24 mouse cellular contexts compared by ENCODE assay signal in genomic region chr13:109298852-109299251, GRCm38 (mm10).
A peak's percentile ranks its signal among the peaks of the same experiment; 100 is the strongest.
DNase-seq lines count a peak whose midpoint lies in the region; ATAC-seq and TF ChIP-seq lines count a peak whose summit lies in the region.
"Had no signal": no experiment of that assay in that cellular context is flagged by ENCODE, and none has a peak within 500 bp of the region (broad histone marks: within the 10 kb centered on the region; RNA-seq: fewer than 3 reads in every experiment).

No protein-coding gene starts in this region.

- H3K4me3 ChIP-seq in lung, embryonic 14.5 days (ENCODE audit: low read depth, low read length): no peak overlapping the region
- H3K4me3 ChIP-seq in lung, adult 2 months (replicated peaks; ENCODE audit: extremely low read depth, low read depth, low read length): no peak overlapping the region
- no peak overlapping the region for H3K4me3 ChIP-seq in layer of hippocampus, adult 2 months
- H3K4me3 ChIP-seq: embryonic facial prominence, embryonic 13.5 days; forebrain, embryonic 15.5 days; heart, embryonic 10.5 days; kidney, embryonic 15.5 days; midbrain, embryonic 15.5 days had no signal

- ATAC-seq in lung, embryonic 14.5 days (ENCODE audit: insufficient read depth): no peak
- peak; percentile 89 for ATAC-seq in megakaryocyte, adult 5-6 weeks (ENCODE audit: poor library complexity, severe bottlenecking)
- ATAC-seq: activated CD4-positive, CD25-positive, alpha-beta regulatory T cell, adult 4 months; forebrain, embryonic 15.5 days; intestine, postnatal 0 days; midbrain, embryonic 15.5 days had no signal

- H3K27me3 ChIP-seq in lung, embryonic 14.5 days (ENCODE audit: insufficient read depth, low read length): no peaks in the 10 kb centered on the region
- H3K27me3 ChIP-seq: embryonic facial prominence, embryonic 13.5 days; forebrain, embryonic 15.5 days; kidney, embryonic 15.5 days; midbrain, embryonic 15.5 days had no signal

- H3K4me2 ChIP-seq in lung, embryonic 14.5 days: no peak overlapping the region
- H3K4me2 ChIP-seq: embryonic facial prominence, embryonic 13.5 days; forebrain, embryonic 15.5 days; hindbrain, embryonic 14.5 days; kidney, embryonic 15.5 days; midbrain, embryonic 15.5 days had no signal

- H3K27ac ChIP-seq in lung, embryonic 14.5 days (ENCODE audit: low read depth): no peak overlapping the region
- H3K27ac ChIP-seq in layer of hippocampus, adult 2 months: no peak overlapping the region
- H3K27ac ChIP-seq: embryonic facial prominence, embryonic 13.5 days; forebrain, embryonic 15.5 days; heart, embryonic 10.5 days; hindbrain, embryonic 14.5 days; kidney, embryonic 15.5 days; midbrain, embryonic 15.5 days had no signal

- no peak overlapping the region for H3K9ac ChIP-seq in lung, embryonic 14.5 days
- H3K9ac ChIP-seq: embryonic facial prominence, embryonic 13.5 days; forebrain, embryonic 15.5 days; hindbrain, embryonic 14.5 days; kidney, embryonic 15.5 days; midbrain, embryonic 15.5 days had no signal

- 67% methylated on average over 7 of the region's 7 CpGs for WGBS in lung, embryonic 14.5 days
- WGBS in lung, adult 2 months: 65% methylated on average over 7 of the region's 7 CpGs

- H3K4me1 ChIP-seq in lung, embryonic 14.5 days (ENCODE audit: insufficient read depth): 0 out of 2 replicates have a peak, but pooled peaks cover 9% of the 10 kb centered on the region
- H3K4me1 ChIP-seq in lung, adult 2 months (ENCODE audit: control insufficient read depth, insufficient read depth, low read length): peaks cover 19% of the 10 kb centered on the region
- H3K4me1 ChIP-seq: forebrain, embryonic 15.5 days; kidney, embryonic 15.5 days had no signal

- H3K36me3 ChIP-seq in lung, embryonic 14.5 days (ENCODE audit: insufficient read depth): no peaks in the 10 kb centered on the region
- H3K36me3 ChIP-seq: embryonic facial prominence, embryonic 13.5 days; forebrain, embryonic 15.5 days; heart, embryonic 10.5 days; kidney, embryonic 15.5 days; midbrain, embryonic 15.5 days had no signal

- TF ChIP-seq CTCF in lung, embryonic 14.5 days (IDR thresholded peaks at IDR 0.05; ENCODE audit: low read depth): no peak
- no peak for TF ChIP-seq CTCF in lung, adult 2 months (IDR thresholded peaks at IDR 0.05; ENCODE audit: insufficient read depth, low read length)
- TF ChIP-seq CTCF in layer of hippocampus, adult 2 months (conservative IDR thresholded peaks at IDR 0.05): no peak

- H3K9me3 ChIP-seq in lung, embryonic 14.5 days (ENCODE audit: low read depth, low read length): no peaks in the 10 kb centered on the region
- H3K9me3 ChIP-seq: embryonic facial prominence, embryonic 13.5 days; forebrain, embryonic 15.5 days; heart, embryonic 10.5 days; kidney, embryonic 15.5 days; midbrain, embryonic 15.5 days had no signal

- DNase-seq in lung, embryonic 14.5 days: peak; percentile 11
- no peak for DNase-seq in lung, adult 2 months
- DNase-seq in brain, adult 2 months (ENCODE audit: low read depth, low spot score): peak; percentile 19
- DNase-seq in skeletal muscle tissue, adult 2 months (ENCODE audit: low read depth, low spot score): peak; percentile 30
- DNase-seq in lung, postnatal 14 days: no peak
- DNase-seq in layer of hippocampus, adult 2 months (ENCODE audit: low spot score in 2 of 2): no peak
- no peak for DNase-seq in adrenal gland, postnatal 14 days
- DNase-seq: adrenal gland, postnatal 36 days; cerebellum, postnatal 10 days; gastrocnemius, postnatal 25 days; kidney, postnatal 4 days; lung, adult 18-20 months; lung, postnatal 4 days; right cerebral cortex, postnatal 4 days; thymus, postnatal 4 days had no signal

- TF ChIP-seq POLR2A in lung, adult 2 months (IDR thresholded peaks at IDR 0.05; ENCODE audit: borderline replicate concordance, extremely low read depth, low read depth, low read length): no peak

Comparison
In these comparisons a context has a peak if more than half of its experiments do, and no peak if none do; other contexts are left out.
1. DNase-seq: peak in lung, embryonic 14.5 days (single experiment), brain, adult 2 months (single experiment) and skeletal muscle tissue, adult 2 months (single experiment); none in lung, adult 2 months (single experiment), lung, postnatal 14 days (single experiment), layer of hippocampus, adult 2 months (0 of 2) and adrenal gland, postnatal 14 days (single experiment).